Mouse (Mus musculus) liver (tissue): ENCODE data around the gene B230217C12Rik.

Experiments used
- DNase-seq: peaks from one replicate; pipeline ENCODE4 v3.0.0-alpha.2; 2020; ENCODE audit warnings: mixed read lengths

Gene B230217C12Rik

GRCm38 (mm10) chr11:97809235-97810121, 31.1 kb upstream of the B230217C12Rik start:
- DNase-seq = no peak

- no peak for DNase-seq
Observed at GRCm38 (mm10) chr11:97810356-97810755, 30.2 kb upstream of the B230217C12Rik start.

DNA sequence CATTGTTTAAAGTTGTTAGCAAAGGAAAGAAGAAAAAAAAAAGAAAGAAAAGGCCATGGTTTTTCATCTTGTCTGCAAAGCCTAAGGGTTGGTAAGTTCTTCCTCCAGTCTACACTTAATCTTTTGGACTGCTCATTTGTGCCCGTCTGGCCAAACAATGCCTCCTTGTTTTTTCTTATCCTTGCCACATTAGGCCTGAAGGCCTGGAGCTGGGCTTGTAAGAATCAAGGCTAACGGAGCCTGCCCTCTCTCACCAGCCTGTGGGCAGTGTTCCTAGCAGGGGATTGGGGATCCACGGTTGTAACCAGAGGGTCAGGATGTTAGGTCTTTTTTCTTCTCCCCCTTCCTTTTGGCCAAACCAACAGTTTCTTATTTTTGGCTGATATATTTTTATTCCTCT, 29.6 kb upstream of the B230217C12Rik start:
- DNase-seq = no peak

DNA sequence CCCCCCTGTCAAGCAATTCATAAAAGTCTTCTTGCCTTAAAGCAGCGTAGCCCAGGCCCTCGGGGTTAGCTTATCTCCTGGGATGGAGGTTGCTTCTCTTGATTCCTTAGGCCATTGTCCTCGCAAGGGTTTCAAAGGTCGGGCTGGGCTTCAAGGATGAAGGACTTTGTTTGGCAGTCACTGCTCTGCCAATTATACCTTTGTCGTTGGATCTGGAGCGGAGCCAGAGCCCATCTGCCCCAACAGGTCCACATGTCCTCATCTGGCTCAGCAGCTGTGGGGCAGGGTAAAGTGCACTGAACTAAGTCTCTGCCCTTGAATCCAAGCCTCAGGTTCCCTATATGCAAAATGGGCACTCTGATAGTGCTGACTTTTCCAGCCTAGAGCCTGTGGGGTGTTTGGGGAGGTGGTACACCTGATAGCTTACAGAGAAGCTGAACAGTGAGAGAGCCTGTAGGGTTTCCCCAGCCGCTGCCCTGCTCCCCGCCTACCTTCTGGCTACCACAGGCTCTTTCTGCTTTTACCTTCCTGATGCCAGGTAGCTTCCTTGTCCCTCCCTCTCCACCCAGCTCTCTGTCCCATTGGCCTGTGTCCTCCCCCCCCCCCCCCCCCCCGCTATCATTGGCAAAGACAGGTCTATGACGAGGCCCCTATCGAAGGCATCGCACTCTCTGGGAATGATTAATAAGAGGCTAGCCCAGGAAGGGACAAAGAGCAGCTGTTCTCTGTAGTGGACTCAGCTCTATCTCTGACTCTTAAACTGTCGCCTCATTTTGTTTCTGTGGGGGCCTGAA, 28.8 kb upstream of the B230217C12Rik start:
- no peak for DNase-seq

- DNase-seq = no peak
Observed at GRCm38 (mm10) chr11:97812491-97812921, 28.1 kb upstream of the B230217C12Rik start.

GRCm38 (mm10) chr11:97813085-97813484, 27.5 kb upstream of the B230217C12Rik start:
- DNase-seq = no peak

DNA sequence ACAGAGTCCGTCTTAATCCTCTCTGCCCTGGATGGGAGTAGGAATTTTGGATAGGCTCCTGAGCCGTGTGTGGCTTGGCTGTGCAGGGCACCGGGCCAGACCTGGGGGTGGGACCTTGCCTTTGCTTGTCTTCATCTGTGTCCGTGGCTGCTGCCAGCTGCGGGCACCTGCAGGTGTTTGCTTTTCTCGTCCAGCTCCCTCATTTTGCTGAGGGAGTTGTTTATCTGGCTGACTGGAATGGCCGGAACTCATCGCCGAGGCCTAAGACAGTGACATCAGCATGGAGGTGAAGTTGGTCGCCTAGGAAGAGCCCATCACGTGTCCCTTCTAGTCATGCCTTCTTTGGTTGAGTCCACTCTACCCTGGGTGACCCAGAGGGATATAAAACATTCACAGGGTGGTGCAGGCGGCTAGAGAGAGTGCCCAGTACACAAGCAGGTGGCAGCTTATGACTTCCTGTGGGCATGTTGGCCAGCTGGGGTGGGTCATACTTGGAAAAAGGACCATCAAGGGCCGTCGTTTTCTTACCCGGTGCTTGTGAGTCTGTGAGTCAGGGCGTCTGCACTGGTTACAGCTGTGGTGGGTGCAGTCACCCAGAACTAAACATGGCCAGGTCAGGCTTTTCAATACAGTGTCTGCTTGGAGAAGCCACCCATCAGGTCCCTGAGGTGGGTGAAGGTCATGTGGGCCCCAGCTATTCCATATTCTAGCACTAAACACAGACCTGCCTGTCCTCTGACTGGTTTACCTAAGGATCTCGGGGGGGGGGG, 26.6 kb upstream of the B230217C12Rik start:
- no peak for DNase-seq

GRCm38 (mm10) chr11:97815736-97816135, 24.8 kb upstream of the B230217C12Rik start:
- no peak for DNase-seq

DNA sequence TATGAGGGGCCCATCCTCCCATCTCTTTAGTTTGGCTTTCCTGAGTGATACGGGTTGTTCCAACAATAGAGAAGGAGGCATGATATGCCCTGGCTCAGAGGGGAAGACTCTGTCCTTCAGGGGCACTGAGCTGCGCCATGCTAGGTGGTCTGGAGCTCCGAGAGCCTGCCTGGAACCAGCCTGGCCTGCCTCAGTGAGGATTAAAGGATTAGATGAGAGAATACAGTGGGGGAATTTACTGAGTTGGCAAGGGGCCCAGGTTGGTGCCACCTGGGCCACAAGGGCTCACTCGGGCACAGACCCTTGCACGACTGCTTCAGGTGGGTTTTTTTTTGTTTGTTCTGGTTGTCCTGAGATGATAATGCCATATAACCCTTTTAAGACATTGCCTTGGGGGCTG, 24.4 kb upstream of the B230217C12Rik start:
- DNase-seq = no peak

GRCm38 (mm10) chr11:97816916-97817315, 23.7 kb upstream of the B230217C12Rik start:
- no peak for DNase-seq

DNA sequence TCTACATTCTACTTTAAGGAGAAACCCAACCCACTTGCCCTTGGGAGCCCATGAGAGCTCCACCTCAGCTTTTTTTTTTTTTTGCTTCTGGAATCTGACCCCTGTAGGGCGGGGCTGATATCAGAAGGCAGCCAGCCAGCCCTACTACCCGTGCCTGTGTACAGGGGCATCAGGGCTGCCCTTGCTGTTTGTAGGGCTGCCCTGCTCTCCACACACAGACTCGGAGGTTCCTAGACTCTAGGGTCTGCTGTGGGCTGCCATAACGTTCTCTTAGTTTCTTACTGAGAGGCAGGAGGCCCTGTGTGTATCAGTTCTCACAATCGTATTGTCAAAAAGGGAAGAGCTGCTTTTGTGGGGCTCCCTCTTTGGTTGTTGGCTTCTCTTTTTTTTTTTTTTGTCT, 23.2 kb upstream of the B230217C12Rik start:
- peak; percentile 58 for DNase-seq

DNA sequence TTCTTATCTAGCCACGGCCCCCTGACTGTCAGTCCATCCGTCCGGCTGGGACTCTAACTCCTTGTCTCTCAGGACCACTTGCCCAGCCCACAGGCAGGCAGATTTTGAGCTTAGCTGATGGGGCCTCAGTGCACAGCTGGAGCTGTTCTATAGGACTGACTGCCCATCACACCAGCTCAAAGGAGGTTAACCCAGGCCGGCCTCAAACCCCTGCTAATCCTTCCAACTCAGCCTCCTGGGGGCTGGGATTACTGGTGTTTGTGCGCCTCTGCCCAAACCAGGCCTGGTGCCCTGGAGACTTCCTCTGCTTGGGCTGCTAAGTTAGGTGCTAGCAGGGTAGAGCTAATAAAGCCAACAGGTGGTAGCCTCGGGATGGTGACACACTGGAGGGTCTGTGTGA, 22.6 kb upstream of the B230217C12Rik start:
- DNase-seq = no peak

DNA sequence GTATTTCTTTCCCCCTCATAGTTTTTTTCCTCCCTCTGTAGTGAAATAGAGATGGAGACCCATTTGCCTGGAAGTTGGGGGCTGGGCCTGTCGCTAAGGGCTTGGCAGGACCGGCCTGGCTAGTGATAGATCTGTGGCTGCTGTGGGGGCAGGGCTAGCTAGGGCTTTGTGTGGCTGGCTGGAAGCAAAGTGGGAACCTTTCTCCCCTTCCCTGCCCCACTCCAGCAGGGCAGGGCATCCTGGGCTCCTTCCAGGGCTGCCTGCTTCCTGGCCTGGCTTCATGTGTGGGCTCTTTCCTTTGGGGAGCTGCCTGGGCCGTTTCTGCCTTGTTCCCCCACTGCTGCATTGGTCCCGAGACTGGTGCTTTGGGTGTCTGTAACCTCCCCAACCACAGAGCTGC, 22.0 kb upstream of the B230217C12Rik start:
- peak; percentile 51 for DNase-seq

DNA sequence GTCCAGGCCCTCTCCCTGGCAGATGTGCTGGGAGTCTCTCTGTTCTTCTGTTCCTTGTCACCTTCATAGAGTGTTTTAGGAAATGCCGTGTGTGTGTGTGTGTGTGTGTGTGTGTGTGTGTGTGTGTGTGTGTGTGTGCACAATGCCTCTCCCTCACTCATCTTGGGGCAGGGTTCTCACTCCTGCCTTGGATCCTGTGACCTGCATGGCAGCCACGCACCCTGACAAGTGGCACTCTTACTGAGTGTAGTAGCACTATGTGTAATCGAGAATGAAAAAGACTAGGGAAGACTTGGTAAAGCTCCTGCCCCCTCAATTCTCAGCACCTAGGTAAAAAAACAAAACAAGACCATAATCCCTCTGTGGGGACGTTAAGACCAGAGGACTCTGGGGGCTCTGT, 21.5 kb upstream of the B230217C12Rik start:
- no peak for DNase-seq

- no peak for DNase-seq
Observed at GRCm38 (mm10) chr11:97819923-97820322, 20.7 kb upstream of the B230217C12Rik start.

DNA sequence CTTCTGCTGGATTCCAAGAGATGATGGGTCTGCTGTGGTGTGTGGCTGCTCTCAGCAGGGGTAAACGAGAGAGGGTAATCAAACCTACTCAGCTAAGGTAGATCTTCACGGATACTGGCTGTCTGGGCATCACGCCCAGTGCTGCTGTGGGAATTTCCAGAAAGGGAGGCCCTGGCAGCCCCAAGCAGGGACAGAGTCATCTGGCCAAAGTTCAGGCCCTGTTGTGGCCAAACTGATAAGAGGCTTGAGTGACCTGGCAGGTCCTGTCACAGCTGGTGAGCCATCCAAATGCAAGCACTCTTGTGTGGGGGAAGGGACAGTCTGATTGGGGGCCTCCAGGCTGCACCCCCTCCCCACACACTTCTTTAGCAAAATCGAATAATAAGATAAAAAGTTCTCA, 19.7 kb upstream of the B230217C12Rik start:
- peak; percentile 55 for DNase-seq

DNA sequence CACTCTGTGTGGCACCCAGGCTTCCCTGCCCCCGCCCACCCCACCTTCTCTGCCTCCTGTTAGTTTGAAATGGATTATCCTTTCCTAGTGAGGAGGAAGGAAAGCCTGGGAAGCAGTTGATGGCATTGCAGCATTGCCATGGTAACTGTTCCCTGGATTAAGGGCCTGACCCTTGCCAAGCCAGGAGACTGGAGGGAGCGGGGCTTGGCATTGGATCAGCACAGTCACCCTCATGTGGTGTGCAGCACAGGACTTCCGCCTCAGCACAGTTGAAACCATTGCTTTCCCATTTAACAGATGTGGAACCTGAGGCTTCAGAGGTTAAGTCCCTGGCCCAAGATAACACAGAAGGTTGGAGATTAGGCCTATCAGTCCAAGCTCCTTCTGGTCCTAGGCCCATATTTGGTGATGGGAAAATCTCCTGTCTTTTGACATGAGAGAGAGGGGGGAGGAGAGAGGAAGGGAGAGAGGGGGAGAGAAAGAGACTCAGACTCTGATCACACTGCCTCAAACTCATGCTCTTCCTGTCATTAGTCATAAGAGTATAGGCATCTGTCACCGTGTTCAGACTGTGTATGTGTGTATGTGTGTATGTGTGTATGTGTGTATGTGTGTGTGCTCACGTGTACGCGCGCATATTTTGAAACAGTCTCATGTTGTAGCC, 19.0 kb upstream of the B230217C12Rik start:
- DNase-seq = no peak

DNA sequence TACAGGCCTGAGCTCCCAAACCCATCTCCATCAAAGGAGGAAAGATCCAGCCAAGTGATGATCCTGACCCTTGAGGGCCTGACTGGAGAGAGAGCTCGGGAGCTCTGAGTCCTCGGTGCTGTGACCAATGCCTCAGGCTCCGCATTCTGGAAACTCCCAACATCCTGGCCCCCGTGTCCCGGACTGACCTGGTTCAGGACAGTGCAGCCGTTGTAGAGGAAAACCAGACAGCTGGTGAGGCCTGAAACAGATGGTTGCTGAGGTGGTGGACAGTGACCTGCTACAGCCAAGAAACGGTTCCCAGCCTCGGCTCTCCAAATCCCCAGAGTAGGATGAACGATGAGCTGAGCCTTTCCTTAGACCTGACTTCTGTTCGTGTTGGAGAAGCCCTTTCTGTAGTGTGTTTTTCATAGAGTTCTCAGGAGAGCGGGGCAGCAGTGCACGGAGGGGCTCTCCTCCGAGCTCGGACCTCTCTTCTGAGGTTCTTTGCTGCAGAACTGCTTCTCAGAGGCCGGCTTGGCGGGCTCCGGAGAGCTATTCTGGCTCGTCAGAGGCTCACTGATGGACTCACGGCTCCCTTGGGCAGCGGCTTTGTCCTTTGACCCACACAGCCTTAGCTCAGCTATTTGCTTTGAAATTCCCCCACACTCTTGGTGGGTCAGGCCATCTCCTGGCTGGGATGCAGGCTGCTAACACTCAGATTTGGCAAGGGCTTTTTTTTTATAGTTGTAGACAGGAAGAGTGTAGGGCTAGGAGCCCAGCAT, 17.6 kb upstream of the B230217C12Rik start:
- DNase-seq = no peak

GRCm38 (mm10) chr11:97824168-97824567, 16.4 kb upstream of the B230217C12Rik start:
- no peak for DNase-seq

DNA sequence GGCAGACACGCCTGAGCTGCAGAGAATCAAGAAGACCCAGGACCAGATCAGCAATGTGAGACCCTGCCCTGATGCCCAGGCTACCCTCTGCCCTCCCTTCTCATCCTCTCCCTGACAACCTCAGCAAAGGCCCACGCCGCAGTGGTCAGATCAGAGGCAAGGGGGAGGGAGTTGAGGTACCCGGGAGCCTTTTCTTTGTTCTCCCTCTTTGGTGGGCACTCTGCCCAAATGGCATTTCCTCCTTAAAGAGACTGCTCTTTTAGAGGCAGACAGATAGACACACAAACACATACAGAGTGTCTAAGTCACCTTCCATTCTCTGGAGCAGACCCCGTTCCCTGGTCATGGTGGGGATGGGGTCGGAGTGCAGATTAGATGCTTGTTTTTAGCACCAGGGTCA, 15.7 kb upstream of the B230217C12Rik start:
- no peak for DNase-seq

DNA sequence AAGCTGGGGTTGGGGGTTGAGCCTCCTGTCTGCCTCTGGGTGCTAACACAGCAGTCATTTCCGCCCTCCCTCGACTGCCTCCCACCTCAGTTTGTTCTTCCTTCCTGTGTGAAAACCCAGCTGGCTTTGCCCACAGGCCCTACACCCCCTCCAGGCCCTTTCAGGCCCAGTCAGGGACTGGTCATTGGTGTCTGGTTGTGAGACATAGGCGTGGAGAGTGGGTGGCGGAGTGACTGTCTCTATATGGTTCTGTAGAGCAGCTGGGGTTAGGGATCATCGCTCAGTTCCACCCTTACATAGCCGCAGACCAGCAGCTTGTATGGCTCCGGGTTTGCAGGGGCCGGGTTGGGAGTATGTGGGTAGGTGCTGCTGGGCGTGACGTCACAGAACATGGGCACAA, 15.3 kb upstream of the B230217C12Rik start:
- no peak for DNase-seq

GRCm38 (mm10) chr11:97825971-97826370, 14.6 kb upstream of the B230217C12Rik start:
- no peak for DNase-seq
